Mouse (Mus musculus) myocyte (in vitro differentiated cells): Measurements from ENCODE around the gene Igdcc3.

Source experiments
- CEBPB ChIP-seq: IDR thresholded peaks from 2 replicates; pipeline ENCODE4 v1.6.1; 2011; ENCODE audit warnings: mild to moderate bottlenecking, moderate library complexity; ENCODE audit not compliant: poor library complexity, insufficient read depth, severe bottlenecking
- E2F4 ChIP-seq: IDR thresholded peaks from one replicate; pipeline ENCODE4 v1.6.1; 2011; ENCODE audit warnings: mild to moderate bottlenecking, control low read depth, moderate library complexity; ENCODE audit not compliant: insufficient read depth
- MAX ChIP-seq: IDR thresholded peaks from one replicate; pipeline ENCODE4 v1.6.1; 2011; ENCODE audit warnings: low read depth, mild to moderate bottlenecking, control low read depth
- MYOG ChIP-seq, 3 experiments: IDR thresholded peaks; one replicate each; pipeline ENCODE4 v1.6.1; 2011; ENCODE audit warnings: control low read depth in 2 of 3, low read depth in 2 of 3, mild to moderate bottlenecking in 2 of 3; ENCODE audit not compliant: insufficient read length in 2 of 3, control insufficient read depth in 1 of 3, insufficient read depth in 1 of 3
- POLR2A ChIP-seq: IDR thresholded peaks from one replicate; pipeline ENCODE4 v1.6.1; 2011; ENCODE audit warnings: low read depth, mild to moderate bottlenecking, control low read depth, moderate library complexity; ENCODE audit not compliant: insufficient read length
- POLR2AphosphoS2 ChIP-seq: IDR thresholded peaks from one replicate; pipeline ENCODE4 v1.6.1; 2011; ENCODE audit warnings: low read depth, control low read depth; ENCODE audit not compliant: insufficient read length
- REST ChIP-seq: IDR thresholded peaks from one replicate; pipeline ENCODE4 v1.6.1; 2011; ENCODE audit warnings: mild to moderate bottlenecking, control low read depth, moderate library complexity; ENCODE audit not compliant: insufficient read depth, insufficient read length
- SRF ChIP-seq: IDR thresholded peaks from one replicate; pipeline ENCODE4 v1.6.1; 2011; ENCODE audit warnings: low read depth; ENCODE audit not compliant: control insufficient read depth, insufficient read length
- TCF12 ChIP-seq: IDR thresholded peaks from one replicate; pipeline ENCODE4 v1.6.1; 2011; ENCODE audit warnings: mild to moderate bottlenecking, control low read depth; ENCODE audit not compliant: poor library complexity, insufficient read depth, severe bottlenecking
- TCF3 ChIP-seq: IDR thresholded peaks from one replicate; pipeline ENCODE4 v1.6.1; 2011; ENCODE audit warnings: low read depth, control low read depth; ENCODE audit not compliant: insufficient read length
- USF1 ChIP-seq: IDR thresholded peaks from one replicate; pipeline ENCODE4 v1.6.1; 2011; ENCODE audit warnings: low read depth, mild to moderate bottlenecking, control low read depth, moderate library complexity

DNA sequence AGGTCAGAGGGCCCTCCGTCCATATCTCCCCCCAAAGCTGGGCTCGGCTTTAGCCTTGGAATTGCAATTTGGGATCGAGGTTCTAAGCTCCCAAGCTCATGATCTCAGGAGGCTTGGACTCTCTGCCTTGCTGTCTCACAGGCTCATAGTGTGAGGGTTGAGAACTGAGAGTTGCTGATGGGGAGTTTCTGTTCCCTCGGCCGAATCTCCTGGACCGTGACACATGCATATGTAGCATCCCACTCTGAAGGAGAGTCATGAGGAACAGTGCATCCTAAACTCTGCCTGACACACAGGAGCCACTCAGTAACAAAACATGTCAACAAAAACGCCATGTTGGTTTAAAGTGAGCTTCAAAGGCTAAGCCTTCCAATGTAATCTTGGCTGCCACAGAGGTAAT is 7.5 kb downstream of the Igdcc3 start:
- TF ChIP-seq E2F4, result no peak
- TF ChIP-seq REST, result no peak
- TF ChIP-seq POLR2A, result no peak
- no peak for TF ChIP-seq USF1
- TF ChIP-seq MAX, result no peak
- no peak for TF ChIP-seq POLR2AphosphoS2
- no peak for TF ChIP-seq TCF3
- TF ChIP-seq MYOG (IDR thresholded peaks at IDR 0.05; ENCODE audit: control insufficient read depth in 1 of 3, insufficient read depth in 1 of 3, insufficient read length in 2 of 3, low read depth in 2 of 3), result no peak
- TF ChIP-seq SRF, result no peak
- TF ChIP-seq CEBPB, result no peak
- no peak for TF ChIP-seq TCF12
